In the genomic region with DNA sequence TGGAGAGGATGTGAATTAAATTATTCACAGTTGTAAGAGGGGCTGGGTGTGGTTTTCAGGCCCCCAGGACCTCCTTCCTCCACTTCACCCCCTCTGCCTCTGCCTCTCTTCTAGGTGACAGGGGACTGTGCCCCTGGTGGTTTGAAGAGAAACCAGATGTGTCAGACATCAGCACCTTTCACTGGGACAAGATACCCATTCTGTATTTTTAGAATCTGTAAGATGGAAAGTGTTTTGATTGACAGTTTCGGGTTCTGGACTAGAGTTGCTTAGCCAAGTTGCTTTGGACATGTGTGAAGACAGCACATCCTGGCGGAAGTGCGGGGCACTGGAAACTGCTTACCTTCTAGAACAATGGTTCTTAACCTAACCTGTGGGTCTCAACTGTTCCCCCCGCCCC, we compare ENCODE assay signal across 16 mouse cellular contexts. TPM values are rescaled to one million over a fixed set of nuclear protein-coding genes. Genes with fewer than 3 reads are reported as not detected.
DNase-seq lines count a peak whose midpoint lies in the region; ATAC-seq and TF ChIP-seq lines count a peak whose summit lies in the region.
"Had no signal": no experiment of that assay in that cellular context is flagged by ENCODE, and none has a peak within 500 bp of the region (broad histone marks: within the 10 kb centered on the region; RNA-seq: fewer than 3 reads in every experiment).

No protein-coding gene starts in this region.

- ATAC-seq in liver, embryonic 16.5 days (ENCODE audit: low read depth): no peak
- ATAC-seq: forebrain, embryonic 14.5 days; hindbrain, postnatal 0 days had no signal

- peak overlapping the region; percentile 96 for H3K4me2 ChIP-seq in CH12.LX (ENCODE audit: insufficient read depth, low read depth, poor library complexity, severe bottlenecking)
- H3K4me2 ChIP-seq in liver, embryonic 16.5 days (ENCODE audit: low read depth, low read length): no peak overlapping the region
- H3K4me2 ChIP-seq: lung, embryonic 15.5 days; midbrain, embryonic 11.5 days had no signal

- H3K36me3 ChIP-seq in CH12.LX (replicated peaks in 1 of 2; ENCODE audit: control insufficient read depth in 1 of 2, insufficient read depth in 1 of 2, low read length in 1 of 2): peaks cover 5 to 10% of the 10 kb centered on the region in 2 experiments
- no peaks in the 10 kb centered on the region for H3K36me3 ChIP-seq in liver, embryonic 16.5 days (ENCODE audit: control insufficient read depth, insufficient read depth)
- H3K36me3 ChIP-seq: lung, embryonic 15.5 days had no signal

- in situ Hi-C loops in CH12.LX (cut with MboI; ENCODE audit: low pct_ligation_motif_present, low pct_unique_long_range_greater_than_20kb, low sequenced_read_pairs): loop anchor here (5.0 kb wide), 1 partner anchor 37 kb away; no protein-coding TSS in a partner anchor

- no peaks in the 10 kb centered on the region for H3K27me3 ChIP-seq in CH12.LX (replicated peaks)
- no peaks in the 10 kb centered on the region for H3K27me3 ChIP-seq in liver, embryonic 16.5 days (ENCODE audit: control insufficient read depth, insufficient read depth, low read depth, low read length)
- H3K27me3 ChIP-seq: lung, embryonic 15.5 days had no signal

- H3K9ac ChIP-seq in CH12.LX (ENCODE audit: insufficient read depth, low read depth): peak overlapping the region; percentile 49
- H3K9ac ChIP-seq in liver, embryonic 16.5 days (ENCODE audit: low read depth, low read length): no peak overlapping the region
- H3K9ac ChIP-seq: lung, embryonic 15.5 days had no signal

- peak; percentile 94 for TF ChIP-seq RAD21 in CH12.LX (IDR thresholded peaks at IDR 0.05; ENCODE audit: low read depth, low read length)

- dilution Hi-C loops in CH12.LX (cut with MboI; ENCODE audit: extremely low pct_ligation_motif_present, extremely low pct_unique_long_range_greater_than_20kb, low sequenced_read_pairs): no loop called here

- no peak overlapping the region for H3K4me3 ChIP-seq in CH12.LX (replicated peaks in 1 of 3; ENCODE audit: low read depth in 2 of 3, low read length in 2 of 3, poor library complexity in 1 of 3)
- H3K4me3 ChIP-seq in liver, embryonic 16.5 days (ENCODE audit: low read depth, low read length): no peak overlapping the region
- H3K4me3 ChIP-seq: lung, embryonic 15.5 days; myocyte had no signal

- H3K4me1 ChIP-seq in CH12.LX (ENCODE audit: control insufficient read depth in 1 of 2, insufficient read depth in 2 of 2): peaks cover 10 to 61% of the 10 kb centered on the region in 2 experiments
- peaks cover 14% of the 10 kb centered on the region for H3K4me1 ChIP-seq in liver, embryonic 16.5 days (ENCODE audit: control insufficient read depth, low read depth, low read length)
- H3K4me1 ChIP-seq: lung, embryonic 15.5 days had no signal

- WGBS in liver, embryonic 16.5 days (ENCODE audit: insufficient replicate concordance): 77% methylated on average over 4 of the region's 4 CpGs

- TF ChIP-seq POLR2A in CH12.LX (IDR thresholded peaks at IDR 0.05; ENCODE audit: low read depth, low read length): peak; percentile 25; the same call in 1 of the 2 replicates

- DNase-seq in lung, postnatal 36 days: peak; percentile 20
- DNase-seq in lung, postnatal 14 days: no peak
- DNase-seq in CH12.LX (ENCODE audit: extremely low read depth): peak; percentile 91
- peak; percentile 44 for DNase-seq in thymus, postnatal 14 days
- DNase-seq in cerebellum, postnatal 14 days: no peak
- no peak for DNase-seq in kidney, postnatal 10 days
- no peak for DNase-seq in left cerebral cortex, adult 9 months (ENCODE audit: low spot score in 2 of 2)
- DNase-seq: adrenal gland, postnatal 14 days; cerebellum, postnatal 10 days; heart, postnatal 36 days had no signal

- H3K79me2 ChIP-seq in CH12.LX (replicated peaks; ENCODE audit: control insufficient read depth, extremely low read depth, insufficient read depth, poor library complexity, severe bottlenecking): no peaks in the 10 kb centered on the region

- peak overlapping the region; percentile 100 for H3K27ac ChIP-seq in CH12.LX (ENCODE audit: insufficient read depth, low read depth)
- peak overlapping the region; percentile 71 for H3K27ac ChIP-seq in liver, embryonic 16.5 days (ENCODE audit: low read length)
- H3K27ac ChIP-seq: hindbrain, postnatal 0 days had no signal

- H3K9me3 ChIP-seq in CH12.LX (replicated peaks; ENCODE audit: low read length): no peaks in the 10 kb centered on the region
- H3K9me3 ChIP-seq in liver, embryonic 16.5 days (replicated peaks; ENCODE audit: control insufficient read depth, low read length): no peaks in the 10 kb centered on the region
- H3K9me3 ChIP-seq: lung, embryonic 15.5 days had no signal

- TF ChIP-seq CTCF in CH12.LX (conservative IDR thresholded peaks at IDR 0.05 in 1 of 2, IDR thresholded peaks at IDR 0.05 in 1 of 2; ENCODE audit: low read depth in 2 of 2, low read length in 2 of 2): peak in 1 of 2 experiments; percentile 88; a peak in 3 of 4 replicates

- peak; percentile 91 for TF ChIP-seq EP300 in CH12.LX (IDR thresholded peaks at IDR 0.05; ENCODE audit: low read length)

TF ChIP-seq in CH12.LX, 34 proteins besides CTCF, POLR2A, EP300 and RAD21 (continues in another document):
- TF ChIP-seq IRF4 (IDR thresholded peaks at IDR 0.05; ENCODE audit: low read depth, low read length): peak; percentile 91
- TF ChIP-seq ZC3H11A (IDR thresholded peaks at IDR 0.05; ENCODE audit: low read depth, low read length): no peak; the same call in 1 of the 2 replicates
- TF ChIP-seq ZMIZ1 (IDR thresholded peaks at IDR 0.05; ENCODE audit: low read depth, low read length): no peak
- TF ChIP-seq POLR2AphosphoS2 (IDR thresholded peaks at IDR 0.05; ENCODE audit: low read depth, low read length): no peak
- 0 out of 2 replicates have a peak, but pooled peaks have one; percentile 12 for TF ChIP-seq E2F4 (IDR thresholded peaks at IDR 0.05; ENCODE audit: insufficient replicate concordance, low read depth, low read length)
- peak; percentile 81 for TF ChIP-seq MYC (IDR thresholded peaks at IDR 0.05; ENCODE audit: low read depth, low read length)
- no peak for TF ChIP-seq ZKSCAN1 (IDR thresholded peaks at IDR 0.05; ENCODE audit: borderline replicate concordance, low read depth, low read length)
- 0 out of 2 replicates have a peak, but pooled peaks have one; percentile 22 for TF ChIP-seq TBP (conservative IDR thresholded peaks at IDR 0.05; ENCODE audit: low read depth, low read length)
- peak; percentile 66; the same call in 1 of the 2 replicates for TF ChIP-seq ZNF384 (IDR thresholded peaks at IDR 0.05; ENCODE audit: low read depth, low read length)
- peak; percentile 93 for TF ChIP-seq SIN3A (IDR thresholded peaks at IDR 0.05; ENCODE audit: low read length)
- TF ChIP-seq JUN (IDR thresholded peaks at IDR 0.05; ENCODE audit: insufficient read depth, low read depth, low read length): peak; percentile 56
- TF ChIP-seq MAZ (IDR thresholded peaks at IDR 0.05; ENCODE audit: low read depth, low read length): peak; percentile 88
- TF ChIP-seq USF2 (conservative IDR thresholded peaks at IDR 0.05; ENCODE audit: low read depth, low read length): no peak
- peak; percentile 95 for TF ChIP-seq SMC3 (IDR thresholded peaks at IDR 0.05; ENCODE audit: low read depth, low read length)
- peak; percentile 96 for TF ChIP-seq ETS1 (conservative IDR thresholded peaks at IDR 0.05; ENCODE audit: low read depth, low read length)
- TF ChIP-seq ELF1 (IDR thresholded peaks at IDR 0.05; ENCODE audit: low read depth, low read length): peak; percentile 61; the same call in 1 of the 2 replicates
- TF ChIP-seq JUND (conservative IDR thresholded peaks at IDR 0.05; ENCODE audit: low read depth, low read length): peak; percentile 68
- TF ChIP-seq CHD1 (IDR thresholded peaks at IDR 0.05; ENCODE audit: low read depth, low read length): peak; percentile 19; the same call in 1 of the 2 replicates
- no peak for TF ChIP-seq UBTF (IDR thresholded peaks at IDR 0.05; ENCODE audit: low read depth, low read length)
- TF ChIP-seq MXI1 (IDR thresholded peaks at IDR 0.05; ENCODE audit: low read depth, low read length): peak; percentile 68
- TF ChIP-seq MEF2A (IDR thresholded peaks at IDR 0.05; ENCODE audit: borderline replicate concordance, low read depth, low read length): peak; percentile 99
- TF ChIP-seq NELFE (IDR thresholded peaks at IDR 0.05; ENCODE audit: low read depth, low read length): peak; percentile 60; the same call in 1 of the 2 replicates
- TF ChIP-seq PAX5 (IDR thresholded peaks at IDR 0.05; ENCODE audit: low read length): no peak
- peak; percentile 77 for TF ChIP-seq MAX (IDR thresholded peaks at IDR 0.05; ENCODE audit: low read length)
- peak; percentile 85; the same call in 1 of the 2 replicates for TF ChIP-seq RCOR1 (conservative IDR thresholded peaks at IDR 0.05; ENCODE audit: low read depth, low read length)
- no peak for TF ChIP-seq HCFC1 (IDR thresholded peaks at IDR 0.05; ENCODE audit: low read depth, low read length)
- TF ChIP-seq GABPA (IDR thresholded peaks at IDR 0.05; ENCODE audit: insufficient replicate concordance, low read depth, low read length): no peak
- TF ChIP-seq TCF12 (IDR thresholded peaks at IDR 0.05; ENCODE audit: low read depth, low read length): peak; percentile 83
- TF ChIP-seq BHLHE40 (IDR thresholded peaks at IDR 0.05; ENCODE audit: low read depth, low read length): peak; percentile 83
- peak; percentile 86 for TF ChIP-seq MAFK (IDR thresholded peaks at IDR 0.05; ENCODE audit: insufficient replicate concordance, low read length)

RNA-seq across cellular contexts. Expression of gene Srgn, which starts 17.1 kb away (rescaled TPM):
- total RNA-seq in CH12.LX (2012; rRNA removed): 334 and 519 TPM in 2 replicates
- total RNA-seq in CH12.LX (2014; rRNA removed): 516 and 530 TPM in 2 replicates
- 154 and 189 TPM in 2 replicates for polyA plus RNA-seq in CH12.LX (2012; ENCODE audit: insufficient read length, low read depth)
- 62.1 and 65.8 TPM in 2 replicates for polyA plus RNA-seq in liver, embryonic 16.5 days (2015; fragmentation: Nextera tagmentation; extraction: Ambion mirVana)

RNA-seq across cellular contexts. Expression of gene Kif1bp, which starts 33.9 kb away (rescaled TPM):
- total RNA-seq in CH12.LX (2012; rRNA removed): 14.6 and 15.3 TPM in 2 replicates
- total RNA-seq in CH12.LX (2014; rRNA removed): 12.9 and 13.3 TPM in 2 replicates
- polyA plus RNA-seq in CH12.LX (2012; ENCODE audit: insufficient read length, low read depth): 22.5 and 23.1 TPM in 2 replicates
- 8.6 and 9.9 TPM in 2 replicates for polyA plus RNA-seq in liver, embryonic 16.5 days (2015; fragmentation: Nextera tagmentation; extraction: Ambion mirVana)

RNA-seq across cellular contexts. Expression of gene Vps26a, which starts 57.7 kb away (rescaled TPM):
- 14.2 and 17.1 TPM in 2 replicates for total RNA-seq in CH12.LX (2012; rRNA removed)
- total RNA-seq in CH12.LX (2014; rRNA removed): 33.5 and 37.6 TPM in 2 replicates
- polyA plus RNA-seq in CH12.LX (2012; ENCODE audit: insufficient read length, low read depth): 32.3 and 32.5 TPM in 2 replicates
- 38.0 and 44.0 TPM in 2 replicates for polyA plus RNA-seq in liver, embryonic 16.5 days (2015; fragmentation: Nextera tagmentation; extraction: Ambion mirVana)

RNA-seq across cellular contexts. Expression of gene Ddx21, which starts 57.8 kb away (rescaled TPM):
- total RNA-seq in CH12.LX (2012; rRNA removed) (145 and 208 TPM in 2 replicates), CH12.LX (2014; rRNA removed) (110 and 114 TPM in 2 replicates)
- polyA plus RNA-seq in CH12.LX (2012; ENCODE audit: insufficient read length, low read depth): 327 and 354 TPM in 2 replicates
- 9.6 and 10.3 TPM in 2 replicates for polyA plus RNA-seq in liver, embryonic 16.5 days (2015; fragmentation: Nextera tagmentation; extraction: Ambion mirVana)

Comparison
In these comparisons a context has a peak if more than half of its experiments do, and no peak if none do; other contexts are left out.
1. DNase-seq: peak in lung, postnatal 36 days (single experiment), CH12.LX (single experiment) and thymus, postnatal 14 days (single experiment); none in lung, postnatal 14 days (single experiment), cerebellum, postnatal 14 days (0 of 2), kidney, postnatal 10 days (single experiment) and left cerebral cortex, adult 9 months (0 of 2).